Mouse (Mus musculus) embryonic facial prominence, embryonic 12.5 days (tissue): ENCODE measurements around the gene Gns. TPM values are rescaled to one million over a fixed set of nuclear protein-coding genes. Genes with fewer than 3 reads are reported as not detected.

Source experiments
- ATAC-seq: fragments of 200-750 bp; cut with Nextera tagmentation; 2 replicates; pipeline ENCODE4 v1.8.0; 2017; ENCODE audit not compliant: insufficient number of reproducible peaks, insufficient read depth, low FRiP score, low TSS enrichment
- H3K27ac ChIP-seq: fragments of 300-500 bp; sonication (generic); 2 replicates; pipeline ENCODE4 v1.5.1; 2016; ENCODE audit warnings: mild to moderate bottlenecking
- H3K27me3 ChIP-seq: fragments of 300-500 bp; sonication (generic); 2 replicates; pipeline ENCODE4 v1.6.1; 2016; ENCODE audit warnings: mild to moderate bottlenecking, moderate library complexity
- H3K36me3 ChIP-seq: fragments of 300-500 bp; sonication (generic); 2 replicates; pipeline ENCODE4 v1.6.1; 2016; ENCODE audit warnings: mild to moderate bottlenecking
- H3K4me1 ChIP-seq: fragments of 300-500 bp; sonication (generic); 2 replicates; pipeline ENCODE4 v1.6.1; 2016
- H3K4me2 ChIP-seq: fragments of 300-500 bp; sonication (generic); replicated peaks from 2 replicates; pipeline ENCODE4 v1.6.1; 2016; ENCODE audit warnings: mild to moderate bottlenecking, moderate library complexity
- H3K4me3 ChIP-seq: fragments of 300-500 bp; sonication (generic); 2 replicates; pipeline ENCODE4 v1.5.1; 2016; ENCODE audit warnings: mild to moderate bottlenecking
- H3K9ac ChIP-seq: fragments of 300-500 bp; sonication (generic); 2 replicates; pipeline ENCODE4 v1.6.1; 2016; ENCODE audit warnings: mild to moderate bottlenecking, moderate library complexity
- H3K9me3 ChIP-seq: fragments of 300-500 bp; sonication (generic); 2 replicates; pipeline ENCODE4 v1.6.1; 2016; ENCODE audit warnings: mild to moderate bottlenecking, moderate library complexity
- WGBS: fragments of 180-500 bp; shearing (Covaris S2); methylation state at CpG from one replicate; pipeline ENCODE4 v1.1.7; 2016; 5-methylcytosine and 5-hydroxymethylcytosine counted together
- polyA plus RNA-seq: library from polyadenylated mRNA; unstranded; fragments of >200 nt; fragmentation: Nextera tagmentation; extraction: Ambion mirVana; gene quantifications from 2 replicates; pipeline ENCODE4 v1.2.1, GENCODE M21; 2016

Gene Gns
- polyA plus RNA-seq, 1 experiment from 2014 or later: 55.6 TPM

DNA sequence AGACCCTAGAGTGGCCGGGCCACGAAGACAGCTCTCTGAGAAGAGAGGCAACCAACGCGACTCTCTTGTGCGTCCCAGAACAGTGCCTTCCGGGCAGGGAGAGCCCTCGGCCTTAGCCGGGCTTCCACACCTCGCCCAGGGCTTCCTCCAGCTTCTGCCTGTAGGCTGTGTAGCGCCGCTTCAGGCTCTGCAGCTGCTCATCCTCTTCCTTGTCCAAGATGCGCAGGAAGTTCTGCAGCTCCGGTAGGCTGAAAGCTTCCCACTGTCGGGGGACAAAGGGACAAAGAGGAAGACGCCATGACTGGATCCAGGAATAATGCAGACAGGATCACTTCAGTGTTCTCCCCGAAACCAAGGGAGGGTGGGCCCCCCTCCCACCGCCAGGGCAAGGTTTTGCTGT is 47.9 kb downstream of the Gns start:
- Histone ChIP-seq H3K9ac (no peak overlapping the region), H3K4me3 (no peak overlapping the region), H3K4me2 (no peak overlapping the region), H3K9me3 (no peaks in the 10 kb centered on the region), H3K36me3 (peaks cover 29% of the 10 kb centered on the region), H3K27ac (no peak overlapping the region), H3K4me1 (peaks cover 14% of the 10 kb centered on the region), H3K27me3 (no peaks in the 10 kb centered on the region)
- WGBS: 85% methylated on average over 17 of the region's 17 CpGs
- no peak for ATAC-seq

DNA sequence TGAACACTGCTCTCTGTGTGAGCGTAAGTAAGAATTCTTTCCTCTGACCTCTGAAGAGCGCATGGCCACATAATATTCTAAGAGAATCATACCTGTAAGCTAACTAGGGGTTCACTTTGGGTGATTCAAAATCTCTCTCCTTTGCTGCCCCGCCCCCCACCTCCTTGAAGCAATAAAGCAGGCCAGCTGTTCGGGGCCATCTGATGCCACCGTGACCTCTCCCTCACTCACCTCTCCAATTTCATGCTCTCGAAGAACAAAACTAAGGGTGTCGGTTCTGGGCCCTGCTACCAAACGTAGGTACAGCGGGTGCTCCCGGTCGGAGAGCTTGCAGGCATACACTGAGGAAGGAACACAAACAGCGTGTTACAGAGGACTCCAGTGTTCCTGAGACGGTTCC is 49.2 kb downstream of the Gns start:
- no peaks in the 10 kb centered on the region for H3K9me3 ChIP-seq
- H3K9ac ChIP-seq: no peak overlapping the region
- H3K4me2 ChIP-seq: no peak overlapping the region
- H3K27me3 ChIP-seq: no peaks in the 10 kb centered on the region
- H3K36me3 ChIP-seq: peaks cover 29% of the 10 kb centered on the region
- H3K4me1 ChIP-seq: peaks cover 17% of the 10 kb centered on the region
- no peak overlapping the region for H3K27ac ChIP-seq
- 63% methylated on average over 13 of the region's 13 CpGs for WGBS
- no peak for ATAC-seq
- H3K4me3 ChIP-seq: no peak overlapping the region

DNA sequence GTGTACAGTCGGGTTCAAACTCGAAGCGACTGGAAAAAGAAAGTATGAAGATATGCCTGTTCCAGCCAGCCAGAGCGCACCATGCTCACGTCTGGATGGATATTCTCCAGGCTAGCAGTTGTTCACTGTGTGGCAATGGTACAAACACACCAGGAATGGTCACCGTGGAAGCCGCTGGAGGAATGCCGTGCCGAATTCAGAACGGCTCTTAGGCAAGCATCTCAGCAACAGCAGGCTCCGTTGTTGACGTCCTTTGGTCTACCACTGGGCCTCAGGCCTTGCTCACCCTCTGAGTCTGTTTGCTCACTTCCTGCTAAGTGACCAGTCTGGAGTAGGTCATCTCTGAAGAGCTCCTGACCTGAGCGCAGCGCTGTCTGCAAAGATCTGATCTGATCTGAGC is 53.9 kb downstream of the Gns start:
- no peak overlapping the region for H3K4me2 ChIP-seq
- peaks cover 38% of the 10 kb centered on the region for H3K4me1 ChIP-seq
- 85% methylated on average over 14 of the region's 14 CpGs for WGBS
- no peak overlapping the region for H3K9ac ChIP-seq
- no peak overlapping the region for H3K27ac ChIP-seq
- no peak overlapping the region for H3K4me3 ChIP-seq
- no peaks in the 10 kb centered on the region for H3K9me3 ChIP-seq
- H3K36me3 ChIP-seq: peaks cover 13% of the 10 kb centered on the region
- no peak for ATAC-seq
- no peaks in the 10 kb centered on the region for H3K27me3 ChIP-seq

DNA sequence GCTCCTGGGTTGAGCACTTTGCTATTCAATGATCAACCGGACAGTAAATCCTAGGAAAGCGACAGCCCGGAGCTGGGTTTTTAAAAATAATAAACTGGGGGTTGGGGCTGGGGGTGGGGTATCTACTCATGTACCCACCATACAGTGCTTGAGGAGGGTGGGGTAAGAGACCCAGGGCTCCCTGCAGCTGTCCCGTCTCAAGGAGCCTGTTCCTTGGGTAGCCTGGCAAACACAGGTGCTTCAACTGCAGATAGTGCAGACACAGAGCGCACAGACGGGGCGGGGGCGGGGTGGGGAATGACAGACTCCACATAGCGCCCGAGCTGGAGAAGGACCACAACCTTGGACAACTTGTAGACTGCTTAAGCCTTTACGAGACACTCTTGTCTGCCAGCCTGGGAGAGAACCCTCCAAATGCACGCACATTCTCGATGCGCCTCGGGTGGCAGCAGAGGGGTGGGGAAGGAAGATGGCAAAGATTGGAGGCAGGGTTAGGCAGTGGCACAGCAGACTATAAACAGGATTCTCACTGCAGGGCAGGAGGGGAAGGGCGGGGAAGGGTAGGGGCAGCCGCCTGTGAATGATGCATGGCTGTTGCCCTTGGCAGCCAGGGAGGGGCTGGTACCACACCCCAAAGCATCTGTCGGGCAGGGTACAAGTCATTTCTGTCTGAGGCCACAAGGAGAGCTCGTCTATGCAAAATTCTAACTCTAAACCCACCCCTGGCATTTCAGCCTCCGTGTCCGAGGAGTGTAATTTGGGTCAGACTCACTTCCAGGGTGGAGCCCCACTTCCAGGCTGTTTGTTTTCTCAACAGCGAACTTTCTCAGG is 55.0 kb downstream of the Gns start:
- 66% methylated on average over 22 of the region's 22 CpGs for WGBS
- Histone ChIP-seq H3K4me1 (peaks cover 43% of the 10 kb centered on the region), H3K9me3 (no peaks in the 10 kb centered on the region), H3K27ac (no peak overlapping the region), H3K9ac (no peak overlapping the region), H3K36me3 (peaks cover 7% of the 10 kb centered on the region), H3K27me3 (no peaks in the 10 kb centered on the region), H3K4me2 (no peak overlapping the region), H3K4me3 (no peak overlapping the region)
- no peak for ATAC-seq

DNA sequence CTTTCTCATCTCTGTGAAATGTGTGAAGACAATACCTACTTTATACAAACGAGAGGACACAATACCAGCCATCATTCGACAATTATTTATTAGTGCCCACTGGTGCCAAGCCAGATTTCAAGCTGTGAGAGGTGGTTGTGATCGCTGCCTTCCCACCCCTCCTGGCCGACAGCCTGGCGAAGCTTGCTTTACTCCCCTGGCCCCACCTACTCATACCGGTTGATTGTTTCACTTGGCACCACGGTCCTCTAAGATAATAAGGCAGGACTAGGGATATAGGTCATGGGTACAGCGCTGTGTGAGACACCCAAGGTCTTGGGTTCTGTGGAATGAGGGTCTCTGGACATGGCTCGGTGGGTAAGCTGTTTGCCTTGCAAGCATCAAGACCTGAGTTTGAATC is 56.1 kb downstream of the Gns start:
- H3K4me2 ChIP-seq: no peak overlapping the region
- no peaks in the 10 kb centered on the region for H3K9me3 ChIP-seq
- no peak overlapping the region for H3K27ac ChIP-seq
- H3K4me1 ChIP-seq: peaks cover 49% of the 10 kb centered on the region
- whole genome bisulfite sequencing: 81% methylated on average over 9 of the region's 9 CpGs
- ATAC-seq: no peak
- H3K4me3 ChIP-seq: no peak overlapping the region
- H3K9ac ChIP-seq: no peak overlapping the region
- peaks cover 1% of the 10 kb centered on the region for H3K36me3 ChIP-seq
- no peaks in the 10 kb centered on the region for H3K27me3 ChIP-seq

- Histone ChIP-seq H3K4me2 (no peak overlapping the region), H3K27ac (no peak overlapping the region), H3K4me1 (peaks cover 46% of the 10 kb centered on the region)
Observed at GRCm38 (mm10) chr10:121421657-121422290, 56.9 kb downstream of the Gns start.

DNA sequence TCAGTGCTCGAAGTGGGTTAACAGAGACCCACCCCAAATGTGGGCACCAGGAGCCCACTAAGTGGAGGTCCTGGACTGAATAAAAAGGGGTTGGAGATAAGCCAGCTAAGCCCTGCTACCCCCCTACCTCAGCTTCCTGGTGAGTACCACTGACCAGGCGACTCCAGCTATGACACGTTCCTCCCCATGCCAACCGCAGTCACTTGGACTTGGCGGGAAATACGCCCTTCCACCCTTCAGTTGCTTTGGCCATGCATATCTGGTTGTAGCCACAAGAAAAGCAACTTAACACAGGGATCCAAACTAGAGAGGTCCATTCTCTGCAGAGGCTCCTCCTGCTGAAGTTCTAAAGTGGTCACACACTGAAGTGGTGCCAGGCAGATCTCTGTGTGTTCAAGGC is 57.4 kb downstream of the Gns start:
- no peak overlapping the region for H3K9ac ChIP-seq
- no peak overlapping the region for H3K4me3 ChIP-seq
- peaks cover 48% of the 10 kb centered on the region for H3K4me1 ChIP-seq
- H3K4me2 ChIP-seq: no peak overlapping the region
- no peaks in the 10 kb centered on the region for H3K27me3 ChIP-seq
- no peak for ATAC-seq
- 90% methylated on average over 6 of the region's 6 CpGs for WGBS
- H3K9me3 ChIP-seq: no peaks in the 10 kb centered on the region
- H3K36me3 ChIP-seq: no peaks in the 10 kb centered on the region
- H3K27ac ChIP-seq: no peak overlapping the region

More at GRCm38 (mm10) chr10:121421657-121422290, 56.9 kb downstream of the Gns start:
- H3K9ac ChIP-seq: no peak overlapping the region
- ATAC-seq: no peak
- H3K27me3 ChIP-seq: no peaks in the 10 kb centered on the region
- H3K9me3 ChIP-seq: no peaks in the 10 kb centered on the region
- no peaks in the 10 kb centered on the region for H3K36me3 ChIP-seq
- WGBS: 82% methylated on average over 11 of the region's 11 CpGs
- no peak overlapping the region for H3K4me3 ChIP-seq

DNA sequence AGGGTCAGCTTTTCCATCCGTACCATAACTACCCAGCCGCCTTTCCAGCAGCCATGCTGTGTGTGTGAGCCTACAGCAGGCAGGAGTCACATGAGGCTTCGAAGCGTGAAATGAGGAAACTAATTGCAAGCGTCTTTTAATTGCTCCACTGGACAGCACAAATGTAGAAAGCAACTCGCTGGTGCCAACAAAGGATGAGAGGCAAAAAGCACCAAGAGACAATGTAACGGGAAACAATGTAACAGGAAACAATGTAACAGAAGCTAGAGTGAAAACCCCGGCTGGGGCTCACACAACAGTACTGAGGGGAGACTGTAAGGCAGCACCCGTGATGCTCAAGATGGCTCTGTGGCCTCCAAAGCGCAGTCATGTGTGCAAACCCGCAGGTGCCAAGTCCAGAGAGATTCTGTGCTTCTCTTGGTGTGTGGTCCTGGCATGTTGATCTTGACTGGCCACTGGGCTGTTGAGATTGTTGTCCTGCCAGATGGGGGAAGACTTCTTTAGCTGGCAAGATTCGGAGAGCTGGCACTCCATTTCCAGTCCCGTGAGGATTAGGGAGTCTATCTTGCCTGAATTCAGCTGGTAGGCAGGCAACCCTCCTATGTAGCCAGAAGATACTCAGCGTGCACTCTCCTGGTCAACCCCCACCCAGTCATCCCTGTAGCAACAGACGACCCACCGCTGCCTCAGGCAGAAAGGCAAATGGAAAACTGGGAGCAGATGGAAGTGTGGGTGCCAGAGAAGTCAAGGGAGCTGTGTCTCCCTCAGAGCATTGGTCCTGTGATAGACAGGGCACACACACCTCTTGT is 58.9 kb downstream of the Gns start:
- WGBS: 72% methylated on average over 16 of the region's 16 CpGs
- Histone ChIP-seq H3K36me3 (no peaks in the 10 kb centered on the region), H3K9ac (no peak overlapping the region), H3K4me3 (no peak overlapping the region), H3K27me3 (no peaks in the 10 kb centered on the region), H3K4me2 (no peak overlapping the region), H3K4me1 (peaks cover 55% of the 10 kb centered on the region), H3K9me3 (no peaks in the 10 kb centered on the region), H3K27ac (peak overlapping the region; percentile 46)
- no peak for ATAC-seq

- Histone ChIP-seq H3K9ac (no peak overlapping the region), H3K27me3 (no peaks in the 10 kb centered on the region), H3K36me3 (no peaks in the 10 kb centered on the region), H3K4me1 (peaks cover 55% of the 10 kb centered on the region), H3K4me3 (no peak overlapping the region), H3K9me3 (no peaks in the 10 kb centered on the region), H3K4me2 (no peak overlapping the region), H3K27ac (no peak overlapping the region)
- no peak for ATAC-seq
- WGBS: 85% methylated on average over 3 of the region's 3 CpGs
Observed at GRCm38 (mm10) chr10:121424455-121424854, 59.6 kb downstream of the Gns start.

DNA sequence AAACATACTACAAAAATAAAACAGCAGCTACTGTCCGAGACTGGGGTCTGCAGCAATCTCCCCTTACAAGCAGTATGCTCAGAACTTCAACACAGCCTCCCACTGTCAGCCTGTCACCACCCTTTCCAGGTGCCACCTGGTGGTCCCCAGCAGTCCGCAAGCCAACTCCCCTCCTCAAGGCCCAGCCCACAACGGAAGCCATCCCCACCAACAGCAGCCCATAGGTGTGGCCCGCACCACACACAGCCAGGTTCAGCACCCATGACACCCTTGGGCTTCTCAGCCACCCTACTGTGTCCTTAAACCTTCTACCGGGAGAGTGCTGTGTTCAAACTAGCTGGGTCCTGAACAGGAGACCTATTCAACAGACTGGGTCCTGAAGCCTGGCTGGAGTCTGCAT is 60.2 kb downstream of the Gns start:
- ATAC-seq: no peak
- H3K9ac ChIP-seq: no peak overlapping the region
- H3K4me3 ChIP-seq: no peak overlapping the region
- no peaks in the 10 kb centered on the region for H3K9me3 ChIP-seq
- peaks cover 55% of the 10 kb centered on the region for H3K4me1 ChIP-seq
- no peaks in the 10 kb centered on the region for H3K36me3 ChIP-seq
- 92% methylated on average over 5 of the region's 5 CpGs for WGBS
- no peak overlapping the region for H3K27ac ChIP-seq
- no peak overlapping the region for H3K4me2 ChIP-seq
- no peaks in the 10 kb centered on the region for H3K27me3 ChIP-seq

GRCm38 (mm10) chr10:121425506-121426025 is 60.7 kb downstream of the Gns start:
- WGBS: 72% methylated on average over 14 of the region's 14 CpGs
- peaks cover 55% of the 10 kb centered on the region for H3K4me1 ChIP-seq

More at GRCm38 (mm10) chr10:121425506-121426025, 60.7 kb downstream of the Gns start:
- Histone ChIP-seq H3K4me3 (no peak overlapping the region), H3K9ac (no peak overlapping the region), H3K9me3 (no peaks in the 10 kb centered on the region), H3K4me2 (no peak overlapping the region), H3K36me3 (no peaks in the 10 kb centered on the region), H3K27ac (no peak overlapping the region), H3K27me3 (no peaks in the 10 kb centered on the region)
- no peak for ATAC-seq
